Comparison of ENCODE assay signal across 8 mouse cellular contexts in the genomic region with DNA sequence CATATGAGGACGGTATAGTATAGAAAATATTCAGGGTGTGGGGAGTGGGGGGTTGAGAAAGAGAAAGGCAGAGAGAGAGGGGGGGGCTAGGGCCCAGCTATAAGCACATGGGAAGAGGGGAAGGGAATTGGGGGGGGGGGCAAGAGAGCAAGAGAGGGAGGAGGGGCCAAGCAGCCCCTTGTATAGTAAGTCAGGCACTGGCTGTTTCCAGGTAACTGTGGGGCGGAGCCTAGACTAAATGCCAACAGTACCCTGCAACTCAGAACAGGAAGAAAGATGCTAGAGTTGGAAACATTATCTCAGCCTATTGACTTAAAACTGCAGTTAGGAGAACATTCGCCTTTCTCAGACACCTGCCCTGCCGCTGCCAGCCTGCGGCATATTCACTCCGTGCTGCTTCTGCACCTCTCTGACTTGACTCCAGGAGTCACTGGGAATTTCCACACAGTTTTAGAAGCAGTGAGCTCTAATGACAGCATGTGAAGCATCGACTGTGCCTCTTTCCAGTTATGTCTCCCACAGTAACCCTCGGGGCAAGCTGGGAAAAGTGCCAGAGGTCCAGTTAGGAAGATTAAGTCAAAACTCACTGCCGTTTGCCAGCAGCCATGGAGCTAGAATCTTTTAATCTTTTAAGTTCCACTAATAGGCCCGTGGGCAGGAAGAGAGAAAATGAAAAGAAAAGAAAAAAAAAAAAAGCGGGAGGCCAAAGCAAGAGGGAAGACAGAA. TPM values are rescaled to one million over a fixed set of nuclear protein-coding genes. Genes with fewer than 3 reads are reported as not detected.
A peak's percentile ranks its signal among the peaks of the same experiment; 100 is the strongest.
DNase-seq lines count a peak whose midpoint lies in the region; ATAC-seq and TF ChIP-seq lines count a peak whose summit lies in the region.

No protein-coding gene starts in this region.

- H3K27ac ChIP-seq in limb, embryonic 13.5 days = 0 out of 2 replicates have a peak overlapping the region, but pooled peaks have one; percentile 11

- no peak overlapping the region for H3K4me3 ChIP-seq in lung, adult 2 months (replicated peaks; ENCODE audit: extremely low read depth, low read depth, low read length)
- no peak overlapping the region for H3K4me3 ChIP-seq in limb, embryonic 13.5 days

- no peak overlapping the region for H3K9ac ChIP-seq in limb, embryonic 13.5 days

- H3K9me3 ChIP-seq in limb, embryonic 13.5 days = no peaks in the 10 kb centered on the region

- H3K4me2 ChIP-seq in limb, embryonic 13.5 days (replicated peaks) = peak overlapping the region; percentile 35

- no peak for TF ChIP-seq POLR2A in lung, adult 2 months (IDR thresholded peaks at IDR 0.05; ENCODE audit: borderline replicate concordance, extremely low read depth, low read depth, low read length)

- H3K4me1 ChIP-seq in lung, adult 2 months (ENCODE audit: control insufficient read depth, insufficient read depth, low read length) = no peaks in the 10 kb centered on the region
- peaks cover 28% of the 10 kb centered on the region for H3K4me1 ChIP-seq in limb, embryonic 13.5 days

- WGBS in lung, adult 2 months = 53% methylated on average over 11 of the region's 11 CpGs
- 35% methylated on average over 11 of the region's 11 CpGs for WGBS in limb, embryonic 13.5 days

- DNase-seq in lung, postnatal 10 days = peak; percentile 24
- no peak for DNase-seq in lung, adult 2 months
- DNase-seq in cerebellum, adult 9-11 months = peak; percentile 8
- DNase-seq in gastrocnemius, postnatal 36 days = peak; percentile 16 to 31
- DNase-seq in testis, postnatal 10 days (ENCODE audit: low spot score) = peak; percentile 54
- DNase-seq in spleen, postnatal 10 days (ENCODE audit: low spot score in 2 of 2) = no peak

- no peak for TF ChIP-seq CTCF in lung, adult 2 months (IDR thresholded peaks at IDR 0.05; ENCODE audit: insufficient read depth, low read length)

- intact Hi-C loops in gastrocnemius, postnatal 36 days (cut with DNase I) = no loop called here

- no peaks in the 10 kb centered on the region for H3K36me3 ChIP-seq in limb, embryonic 13.5 days

- H3K27me3 ChIP-seq in limb, embryonic 13.5 days = no peaks in the 10 kb centered on the region

- peak; percentile 61; the same call in 1 of the 2 replicates for ATAC-seq in limb, embryonic 13.5 days (ENCODE audit: low FRiP score, low read depth)
- no peak for ATAC-seq in erythroblast, adult 5-6 weeks (replicated peaks; ENCODE audit: low FRiP score, poor library complexity, severe bottlenecking)

RNA-seq across cellular contexts. Expression of gene Gtf2f2, which starts 20.6 kb away (rescaled TPM):
- 1.6 and 2.3 TPM in 2 replicates for polyA plus RNA-seq in lung, adult 2 months (2012; rRNA removed)
- total RNA-seq in gastrocnemius, postnatal 36 days (2021) = 10 to 100 TPM; 10.8 to 13.5 TPM
- 41.4 TPM in 2 replicates for polyA plus RNA-seq in limb, embryonic 13.5 days (2015; fragmentation: Nextera tagmentation; extraction: Ambion mirVana)
- 11.3 and 14.8 TPM in 2 replicates for total RNA-seq in erythroblast, adult 5-6 weeks (2015; ENCODE audit: low replicate concordance)
- total RNA-seq in erythroblast, adult 5-6 weeks (2017; ENCODE audit: low replicate concordance) = 1.9 and 7.8 TPM in 2 replicates

Comparison
In these comparisons a context has a peak if more than half of its experiments do, and no peak if none do; other contexts are left out.
1. DNase-seq: peak in lung, postnatal 10 days (single experiment), cerebellum, adult 9-11 months (single experiment), gastrocnemius, postnatal 36 days (2 of 2) and testis, postnatal 10 days (single experiment); none in lung, adult 2 months (single experiment) and spleen, postnatal 10 days (0 of 2).